Mouse (Mus musculus): ENCODE data around the gene 1700025B11Rik. TPM values are rescaled to one million over a fixed set of nuclear protein-coding genes. Genes with fewer than 3 reads are reported as not detected.

Gene 1700025B11Rik
- polyA plus RNA-seq (2016; fragmentation: Nextera tagmentation; extraction: Ambion mirVana) = not detected in 2 replicates

DNA sequence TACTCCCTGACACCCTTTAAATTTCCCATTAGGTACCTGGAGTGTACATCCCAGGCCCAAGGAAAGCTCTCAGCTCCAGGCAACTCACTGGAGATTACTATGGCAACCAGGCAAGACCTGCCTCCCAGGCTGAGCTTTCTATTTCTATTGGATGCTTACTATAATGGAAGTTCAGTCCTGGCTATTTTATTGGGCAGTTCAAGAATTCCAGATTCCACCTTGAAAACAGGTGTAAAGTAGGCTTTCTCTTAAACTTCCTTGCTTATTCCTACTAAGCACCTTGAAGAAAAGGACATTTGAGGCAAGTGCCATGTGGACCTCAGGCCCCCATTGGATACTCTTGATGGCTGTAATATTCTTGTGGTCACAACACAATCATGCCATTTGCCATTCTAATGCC lies at the start of gene 1700025B11Rik:
Gene 1700025B11Rik, minus strand, starts transcription at position 101 of the 400 bp plus-strand sequence.
- Histone ChIP-seq H3K27ac (replicated peaks) (no peak within 1 kb of the TSS), H3K4me3 (no peak within 1 kb of the TSS), H3K36me3 (no peaks in the 10 kb centered on the region), H3K4me2 (replicated peaks) (no peak within 1 kb of the TSS), H3K27me3 (no peaks in the 10 kb centered on the region), H3K4me1 (no peaks in the 10 kb centered on the region), H3K9me3 (no peaks in the 10 kb centered on the region), H3K9ac (replicated peaks) (no peak within 1 kb of the TSS)
- ATAC-seq (ENCODE audit: low FRiP score, low read depth) = no peak

DNA sequence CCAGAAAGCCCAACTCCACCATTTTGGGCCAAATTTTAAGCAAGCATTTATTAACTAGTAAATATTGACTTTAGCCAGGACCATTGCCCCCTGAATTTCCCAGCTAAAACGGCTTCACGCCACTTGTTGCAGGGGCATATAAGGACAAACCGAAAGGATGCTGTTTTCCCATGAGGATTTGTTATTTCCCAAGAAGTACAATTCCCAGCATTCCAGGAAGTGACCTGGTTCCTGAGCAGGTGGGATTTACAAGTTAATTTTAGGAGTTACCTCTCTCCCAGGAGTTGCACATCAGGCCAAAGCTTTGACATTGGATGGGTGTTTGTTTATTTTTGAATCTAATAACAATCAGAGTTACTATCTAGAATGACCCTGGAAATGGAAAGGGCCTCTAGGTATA lies 44.4 kb upstream of the 1700025B11Rik start:
- Histone ChIP-seq H3K4me1 (no peaks in the 10 kb centered on the region), H3K4me2 (replicated peaks) (no peak overlapping the region), H3K27me3 (no peaks in the 10 kb centered on the region), H3K36me3 (no peaks in the 10 kb centered on the region), H3K4me3 (no peak overlapping the region), H3K27ac (replicated peaks) (no peak overlapping the region), H3K9ac (replicated peaks) (no peak overlapping the region), H3K9me3 (no peaks in the 10 kb centered on the region)
- 97% methylated on average over 3 of the region's 3 CpGs for WGBS
- ATAC-seq (ENCODE audit: low FRiP score, low read depth) = no peak

DNA sequence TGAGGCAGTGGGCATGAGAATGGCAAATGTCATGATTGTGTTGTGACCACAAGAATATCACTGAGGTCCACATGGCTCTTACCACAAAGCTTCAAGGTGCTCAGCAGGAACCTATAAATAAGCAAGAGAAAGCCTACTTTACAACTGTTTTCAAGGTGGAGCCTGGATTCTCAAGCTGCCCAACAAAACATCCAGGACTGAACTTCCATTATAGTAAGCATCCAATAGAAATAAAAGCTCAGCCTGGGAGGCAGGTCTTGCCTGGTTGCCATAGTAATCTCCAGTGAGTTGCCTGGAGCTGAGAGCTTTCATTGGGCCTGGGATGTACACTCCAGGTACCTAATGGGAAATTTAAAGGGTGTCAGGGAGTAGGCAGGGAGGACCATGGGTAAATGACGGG lies 37.3 kb upstream of the 1700025B11Rik start, which contains the start of gene Gm36245:
Gene Gm36245, plus strand, starts transcription at position 301 of the 400 bp plus-strand sequence.
- Histone ChIP-seq H3K4me2 (replicated peaks) (no peak within 1 kb of the TSS), H3K4me1 (no peaks in the 10 kb centered on the region), H3K27me3 (no peaks in the 10 kb centered on the region), H3K36me3 (no peaks in the 10 kb centered on the region), H3K9ac (replicated peaks) (no peak within 1 kb of the TSS), H3K4me3 (no peak within 1 kb of the TSS), H3K9me3 (no peaks in the 10 kb centered on the region), H3K27ac (replicated peaks) (no peak within 1 kb of the TSS)
- ATAC-seq (ENCODE audit: low FRiP score, low read depth) = no peak
- 88% methylated on average over 1 of the region's 1 CpGs for WGBS

GRCm38 (mm10) chr15:77598429-77598828 lies 36.7 kb upstream of the 1700025B11Rik start:
- no peak overlapping the region for H3K9ac ChIP-seq (replicated peaks)
- WGBS = 84% methylated on average over 3 of the region's 3 CpGs
- H3K4me3 ChIP-seq = no peak overlapping the region
- ATAC-seq (ENCODE audit: low FRiP score, low read depth) = no peak
- H3K36me3 ChIP-seq = no peaks in the 10 kb centered on the region
- H3K4me1 ChIP-seq = no peaks in the 10 kb centered on the region
- no peak overlapping the region for H3K27ac ChIP-seq (replicated peaks)
- no peaks in the 10 kb centered on the region for H3K9me3 ChIP-seq
- H3K27me3 ChIP-seq = no peaks in the 10 kb centered on the region
- H3K4me2 ChIP-seq (replicated peaks) = no peak overlapping the region

GRCm38 (mm10) chr15:77595961-77596360 lies 34.3 kb upstream of the 1700025B11Rik start, which contains the start of gene Apol10b:
Gene Apol10b (minus strand): TSS chr15:77596125.
- ATAC-seq (ENCODE audit: low FRiP score, low read depth) = no peak
- WGBS = 60% methylated on average over 5 of the region's 5 CpGs
- H3K9ac ChIP-seq (replicated peaks) = no peak within 1 kb of the TSS
- H3K36me3 ChIP-seq = no peaks in the 10 kb centered on the region
- no peaks in the 10 kb centered on the region for H3K4me1 ChIP-seq
- H3K27ac ChIP-seq (replicated peaks) = no peak within 1 kb of the TSS
- no peak within 1 kb of the TSS for H3K4me3 ChIP-seq
- H3K9me3 ChIP-seq = no peaks in the 10 kb centered on the region
- no peaks in the 10 kb centered on the region for H3K27me3 ChIP-seq
- no peak within 1 kb of the TSS for H3K4me2 ChIP-seq (replicated peaks)

DNA sequence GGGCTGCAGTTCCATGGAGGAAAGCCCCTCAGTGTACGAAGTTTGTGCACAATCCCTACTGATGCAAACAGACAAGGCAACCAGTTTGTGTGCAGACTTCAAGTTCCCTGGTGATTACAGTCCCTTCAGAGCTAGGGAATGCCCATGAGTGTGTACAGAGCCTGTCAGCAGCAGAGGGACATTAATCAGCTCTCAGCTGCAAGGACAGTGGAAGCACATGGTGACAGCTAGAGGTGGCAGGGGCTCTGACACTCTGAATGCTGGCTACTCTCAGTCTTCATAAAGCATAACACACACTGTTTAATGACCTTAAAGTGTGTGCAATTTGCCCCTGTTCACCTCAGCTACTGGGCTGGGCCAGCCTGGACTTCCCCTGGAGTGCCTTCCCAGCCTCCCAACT lies 31.9 kb upstream of the 1700025B11Rik start:
- 88% methylated on average over 1 of the region's 1 CpGs for WGBS
- Histone ChIP-seq H3K36me3 (no peaks in the 10 kb centered on the region), H3K9me3 (no peaks in the 10 kb centered on the region), H3K4me3 (no peak overlapping the region), H3K4me2 (replicated peaks) (no peak overlapping the region), H3K27ac (replicated peaks) (no peak overlapping the region), H3K27me3 (no peaks in the 10 kb centered on the region), H3K9ac (replicated peaks) (no peak overlapping the region), H3K4me1 (no peaks in the 10 kb centered on the region)
- ATAC-seq (ENCODE audit: low FRiP score, low read depth) = no peak

GRCm38 (mm10) chr15:77590881-77591280 lies 29.2 kb upstream of the 1700025B11Rik start:
- H3K4me3 ChIP-seq = no peak overlapping the region
- 84% methylated on average over 2 of the region's 2 CpGs for WGBS
- ATAC-seq (ENCODE audit: low FRiP score, low read depth) = no peak

DNA sequence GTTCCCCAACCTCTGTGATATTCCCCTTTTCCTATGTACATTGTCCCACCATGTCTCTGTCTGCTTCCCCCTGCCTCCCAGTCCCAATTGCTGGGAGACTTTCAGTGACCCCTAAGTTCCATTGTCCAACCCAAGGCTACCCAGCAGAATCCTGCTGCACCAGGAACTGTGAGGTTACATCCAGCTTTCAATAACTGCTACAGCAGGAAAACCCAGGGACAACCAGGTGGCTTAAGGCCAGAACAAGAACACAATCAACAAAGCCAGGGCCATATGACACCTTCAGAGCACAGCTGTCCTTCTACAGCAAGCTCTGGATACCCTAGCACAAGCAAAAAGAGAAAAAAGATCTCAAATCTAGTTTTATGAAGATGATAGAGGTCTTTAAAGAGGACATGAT lies 27.3 kb upstream of the 1700025B11Rik start:
- ATAC-seq (ENCODE audit: low FRiP score, low read depth) = no peak
- no peak overlapping the region for H3K9ac ChIP-seq (replicated peaks)
- H3K4me3 ChIP-seq = no peak overlapping the region
- no peak overlapping the region for H3K27ac ChIP-seq (replicated peaks)
- no peak overlapping the region for H3K4me2 ChIP-seq (replicated peaks)
- no peaks in the 10 kb centered on the region for H3K36me3 ChIP-seq
- no peaks in the 10 kb centered on the region for H3K27me3 ChIP-seq
- no peaks in the 10 kb centered on the region for H3K4me1 ChIP-seq
- H3K9me3 ChIP-seq = no peaks in the 10 kb centered on the region

More at GRCm38 (mm10) chr15:77590881-77591280, 29.2 kb upstream of the 1700025B11Rik start:
- no peak overlapping the region for H3K27ac ChIP-seq (replicated peaks)
- H3K4me1 ChIP-seq = no peaks in the 10 kb centered on the region
- no peaks in the 10 kb centered on the region for H3K36me3 ChIP-seq
- H3K27me3 ChIP-seq = no peaks in the 10 kb centered on the region
- no peaks in the 10 kb centered on the region for H3K9me3 ChIP-seq
- H3K4me2 ChIP-seq (replicated peaks) = no peak overlapping the region
- no peak overlapping the region for H3K9ac ChIP-seq (replicated peaks)

DNA sequence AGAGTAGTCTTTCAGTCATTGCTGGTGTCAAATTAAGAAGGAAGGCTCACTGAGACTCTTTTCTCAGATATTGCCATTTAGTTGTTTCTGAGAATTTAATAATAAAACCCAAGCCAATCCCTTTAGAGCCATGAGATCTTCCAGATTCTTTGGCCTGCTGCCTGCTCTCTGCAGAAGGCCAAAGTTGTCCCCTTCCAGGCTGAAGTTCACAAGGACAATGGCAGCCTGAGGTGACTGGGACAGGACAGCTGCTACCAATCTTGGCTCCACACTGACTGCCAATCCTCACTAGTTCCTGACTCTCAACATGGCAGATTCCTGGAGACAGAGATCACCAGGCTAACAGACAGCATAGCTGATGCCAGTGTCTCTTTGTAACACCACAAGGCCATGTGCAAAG lies 25.3 kb upstream of the 1700025B11Rik start:
- Histone ChIP-seq H3K27me3 (no peaks in the 10 kb centered on the region), H3K4me1 (no peaks in the 10 kb centered on the region)
- ATAC-seq (ENCODE audit: low FRiP score, low read depth) = no peak

GRCm38 (mm10) chr15:77581681-77582080 lies 20.0 kb upstream of the 1700025B11Rik start:
- no peaks in the 10 kb centered on the region for H3K36me3 ChIP-seq
- peaks cover 4% of the 10 kb centered on the region; the same call in 1 of the 2 replicates for H3K4me1 ChIP-seq
- ATAC-seq (ENCODE audit: low FRiP score, low read depth) = no peak
- no peak overlapping the region for H3K9ac ChIP-seq (replicated peaks)
- no peak overlapping the region for H3K4me2 ChIP-seq (replicated peaks)
- no peaks in the 10 kb centered on the region for H3K27me3 ChIP-seq
- H3K27ac ChIP-seq (replicated peaks) = no peak overlapping the region
- H3K9me3 ChIP-seq = no peaks in the 10 kb centered on the region
- 61% methylated on average over 1 of the region's 1 CpGs for WGBS
- no peak overlapping the region for H3K4me3 ChIP-seq

More for the DNA sequence above, 25.3 kb upstream of the 1700025B11Rik start:
- Histone ChIP-seq H3K4me3 (no peak overlapping the region), H3K4me2 (replicated peaks) (no peak overlapping the region), H3K9me3 (no peaks in the 10 kb centered on the region), H3K36me3 (no peaks in the 10 kb centered on the region), H3K9ac (replicated peaks) (no peak overlapping the region), H3K27ac (replicated peaks) (no peak overlapping the region)

DNA sequence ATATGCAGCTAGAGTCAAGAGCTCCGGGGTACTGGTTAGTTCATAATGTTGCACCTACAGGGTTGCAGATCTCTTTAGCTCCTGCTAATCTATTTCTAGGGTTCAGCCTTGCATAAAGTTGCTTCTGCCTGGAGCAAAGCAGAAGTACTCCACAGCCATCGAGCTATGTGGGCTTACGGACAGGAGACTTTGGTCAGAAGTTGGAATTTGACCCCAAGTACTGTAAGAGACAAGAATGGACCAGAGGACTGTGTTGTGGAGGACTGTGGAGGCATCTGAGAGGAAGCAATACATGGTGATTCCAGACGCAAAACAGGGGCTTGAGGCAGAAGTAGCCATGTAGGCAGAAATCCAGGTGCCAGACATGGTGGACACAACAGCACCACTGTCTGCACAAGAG lies 17.6 kb upstream of the 1700025B11Rik start:
- Histone ChIP-seq H3K9me3 (no peaks in the 10 kb centered on the region), H3K4me3 (no peak overlapping the region), H3K27ac (replicated peaks) (no peak overlapping the region), H3K27me3 (no peaks in the 10 kb centered on the region), H3K4me2 (replicated peaks) (no peak overlapping the region), H3K36me3 (no peaks in the 10 kb centered on the region), H3K4me1 (peaks cover 4% of the 10 kb centered on the region; the same call in 1 of the 2 replicates), H3K9ac (replicated peaks) (no peak overlapping the region)
- ATAC-seq (ENCODE audit: low FRiP score, low read depth) = no peak
- WGBS = 96% methylated on average over 4 of the region's 4 CpGs

- Histone ChIP-seq H3K4me3 (no peak overlapping the region), H3K9me3 (no peaks in the 10 kb centered on the region), H3K36me3 (no peaks in the 10 kb centered on the region), H3K27ac (replicated peaks) (no peak overlapping the region), H3K27me3 (no peaks in the 10 kb centered on the region), H3K4me1 (peaks cover 4% of the 10 kb centered on the region; the same call in 1 of the 2 replicates), H3K4me2 (replicated peaks) (no peak overlapping the region), H3K9ac (replicated peaks) (no peak overlapping the region)
- WGBS = 95% methylated on average over 2 of the region's 2 CpGs
- no peak for ATAC-seq (ENCODE audit: low FRiP score, low read depth)
Observed at GRCm38 (mm10) chr15:77578801-77579200, 17.1 kb upstream of the 1700025B11Rik start.

- Histone ChIP-seq H3K4me1 (no peaks in the 10 kb centered on the region), H3K36me3 (no peaks in the 10 kb centered on the region), H3K4me2 (replicated peaks) (no peak overlapping the region), H3K27me3 (no peaks in the 10 kb centered on the region), H3K27ac (replicated peaks) (no peak overlapping the region), H3K9ac (replicated peaks) (no peak overlapping the region), H3K4me3 (no peak overlapping the region), H3K9me3 (no peaks in the 10 kb centered on the region)
- ATAC-seq (ENCODE audit: low FRiP score, low read depth) = no peak
Observed at GRCm38 (mm10) chr15:77563219-77563618, 1.5 kb upstream of the 1700025B11Rik start.
